Mouse (Mus musculus): ENCODE data around the gene Ank3. TPM values are rescaled to one million over a fixed set of nuclear protein-coding genes. Genes with fewer than 3 reads are reported as not detected.

Gene Ank3
- polyA plus RNA-seq, 1 experiment from 2014 or later = 13.4 TPM

DNA sequence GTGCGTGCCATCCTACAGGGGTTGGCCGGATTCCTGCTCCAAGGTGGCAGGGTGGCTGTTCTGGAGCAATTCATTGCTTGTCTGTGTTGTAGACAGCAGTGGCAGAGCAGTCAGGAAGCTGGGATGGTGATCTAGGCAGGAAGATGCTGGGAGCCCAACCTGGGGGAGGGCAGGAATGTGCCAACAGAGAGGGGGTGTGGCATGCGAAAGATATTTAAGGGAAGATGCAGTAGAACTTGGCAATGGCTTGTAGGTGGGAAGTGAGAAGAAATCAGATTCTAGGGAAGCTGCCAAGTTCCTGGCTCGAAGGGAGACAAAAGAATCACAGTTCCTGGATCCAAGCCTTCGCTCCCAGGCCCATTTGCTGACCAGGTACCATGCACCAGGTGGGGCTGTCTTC, 312.2 kb downstream of the Ank3 start:
- no peak for ATAC-seq (replicated peaks; ENCODE audit: low FRiP score)
- Histone ChIP-seq H3K4me1 (replicated peaks; ENCODE audit: control insufficient read depth, insufficient read depth, low read length) (no peaks in the 10 kb centered on the region), H3K9me3 (ENCODE audit: control insufficient read depth, low read length) (no peaks in the 10 kb centered on the region), H3K36me3 (ENCODE audit: control insufficient read depth, insufficient read depth, low read length) (no peaks in the 10 kb centered on the region), H3K4me3 (ENCODE audit: low read depth, low read length) (no peak overlapping the region), H3K27me3 (replicated peaks; ENCODE audit: control insufficient read depth, insufficient read depth, low read length) (peaks cover 4% of the 10 kb centered on the region; the same call in 1 of the 2 replicates), H3K27ac (ENCODE audit: low read depth, low read length) (no peak overlapping the region), H3K9ac (ENCODE audit: low read depth, low read length) (no peak overlapping the region), H3K4me2 (no peak overlapping the region)
- DNase-seq (ENCODE audit: low spot score) = no peak
- 83% methylated on average over 5 of the region's 5 CpGs for WGBS

GRCm38 (mm10) chr10:69716907-69717306, 318.3 kb downstream of the Ank3 start:
- Histone ChIP-seq H3K27me3 (replicated peaks; ENCODE audit: control insufficient read depth, insufficient read depth, low read length) (no peaks in the 10 kb centered on the region), H3K9me3 (ENCODE audit: control insufficient read depth, low read length) (no peaks in the 10 kb centered on the region), H3K27ac (ENCODE audit: low read depth, low read length) (no peak overlapping the region), H3K36me3 (ENCODE audit: control insufficient read depth, insufficient read depth, low read length) (no peaks in the 10 kb centered on the region), H3K4me1 (replicated peaks; ENCODE audit: control insufficient read depth, insufficient read depth, low read length) (no peaks in the 10 kb centered on the region), H3K9ac (ENCODE audit: low read depth, low read length) (no peak overlapping the region), H3K4me2 (no peak overlapping the region), H3K4me3 (ENCODE audit: low read depth, low read length) (no peak overlapping the region)
- ATAC-seq (replicated peaks; ENCODE audit: low FRiP score) (no peak), DNase-seq (ENCODE audit: low spot score) (no peak)
- 62% methylated on average over 4 of the region's 4 CpGs for WGBS

GRCm38 (mm10) chr10:69719421-69719820, 320.8 kb downstream of the Ank3 start:
- H3K36me3 ChIP-seq (ENCODE audit: control insufficient read depth, insufficient read depth, low read length) = no peaks in the 10 kb centered on the region
- no peak overlapping the region for H3K4me2 ChIP-seq
- H3K4me1 ChIP-seq (replicated peaks; ENCODE audit: control insufficient read depth, insufficient read depth, low read length) = no peaks in the 10 kb centered on the region
- no peak overlapping the region for H3K27ac ChIP-seq (ENCODE audit: low read depth, low read length)
- no peak overlapping the region for H3K9ac ChIP-seq (ENCODE audit: low read depth, low read length)
- WGBS = 78% methylated on average over 5 of the region's 5 CpGs
- no peak for ATAC-seq (replicated peaks; ENCODE audit: low FRiP score)
- H3K27me3 ChIP-seq (replicated peaks; ENCODE audit: control insufficient read depth, insufficient read depth, low read length) = no peaks in the 10 kb centered on the region
- no peaks in the 10 kb centered on the region for H3K9me3 ChIP-seq (ENCODE audit: control insufficient read depth, low read length)
- no peak for DNase-seq (ENCODE audit: low spot score)
- no peak overlapping the region for H3K4me3 ChIP-seq (ENCODE audit: low read depth, low read length)

- H3K9ac ChIP-seq (ENCODE audit: low read depth, low read length) = no peak overlapping the region
- no peak overlapping the region for H3K27ac ChIP-seq (ENCODE audit: low read depth, low read length)
- no peak overlapping the region for H3K4me3 ChIP-seq (ENCODE audit: low read depth, low read length)
- H3K27me3 ChIP-seq (replicated peaks; ENCODE audit: control insufficient read depth, insufficient read depth, low read length) = no peaks in the 10 kb centered on the region
- no peak overlapping the region for H3K4me2 ChIP-seq
- H3K36me3 ChIP-seq (ENCODE audit: control insufficient read depth, insufficient read depth, low read length) = no peaks in the 10 kb centered on the region
- no peaks in the 10 kb centered on the region for H3K4me1 ChIP-seq (replicated peaks; ENCODE audit: control insufficient read depth, insufficient read depth, low read length)
- no peak for ATAC-seq (replicated peaks; ENCODE audit: low FRiP score)
- 79% methylated on average over 12 of the region's 12 CpGs for WGBS
- DNase-seq (ENCODE audit: low spot score) = no peak
- no peaks in the 10 kb centered on the region for H3K9me3 ChIP-seq (ENCODE audit: control insufficient read depth, low read length)
Measured at GRCm38 (mm10) chr10:69719901-69720415, 321.4 kb downstream of the Ank3 start.

DNA sequence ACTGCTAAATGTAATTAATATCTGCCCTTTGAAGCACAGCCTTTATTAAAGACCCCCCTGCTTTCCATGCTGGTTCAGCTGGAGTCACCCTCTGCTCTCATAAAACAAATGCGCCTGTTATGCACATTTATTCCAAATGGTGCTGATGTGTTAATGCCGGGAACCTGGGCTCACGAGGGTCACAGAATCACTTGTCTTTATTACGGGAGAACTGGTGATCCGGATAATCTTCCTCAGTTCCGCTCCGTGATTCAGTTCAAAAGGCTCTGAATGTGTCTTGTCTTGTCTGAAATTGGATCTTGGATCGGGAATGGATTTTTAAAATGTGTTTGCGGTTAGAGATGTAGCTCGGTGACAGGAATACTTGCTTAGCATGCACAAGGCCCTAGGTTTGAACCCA, 321.9 kb downstream of the Ank3 start:
- H3K27me3 ChIP-seq (replicated peaks; ENCODE audit: control insufficient read depth, insufficient read depth, low read length) = no peaks in the 10 kb centered on the region
- DNase-seq (ENCODE audit: low spot score) (no peak), ATAC-seq (replicated peaks; ENCODE audit: low FRiP score) (no peak)
- 83% methylated on average over 10 of the region's 10 CpGs for WGBS
- H3K36me3 ChIP-seq (ENCODE audit: control insufficient read depth, insufficient read depth, low read length) = no peaks in the 10 kb centered on the region
- H3K27ac ChIP-seq (ENCODE audit: low read depth, low read length) = no peak overlapping the region
- no peak overlapping the region for H3K4me3 ChIP-seq (ENCODE audit: low read depth, low read length)
- H3K4me2 ChIP-seq = no peak overlapping the region
- H3K9me3 ChIP-seq (ENCODE audit: control insufficient read depth, low read length) = no peaks in the 10 kb centered on the region
- H3K9ac ChIP-seq (ENCODE audit: low read depth, low read length) = no peak overlapping the region
- H3K4me1 ChIP-seq (replicated peaks; ENCODE audit: control insufficient read depth, insufficient read depth, low read length) = no peaks in the 10 kb centered on the region

DNA sequence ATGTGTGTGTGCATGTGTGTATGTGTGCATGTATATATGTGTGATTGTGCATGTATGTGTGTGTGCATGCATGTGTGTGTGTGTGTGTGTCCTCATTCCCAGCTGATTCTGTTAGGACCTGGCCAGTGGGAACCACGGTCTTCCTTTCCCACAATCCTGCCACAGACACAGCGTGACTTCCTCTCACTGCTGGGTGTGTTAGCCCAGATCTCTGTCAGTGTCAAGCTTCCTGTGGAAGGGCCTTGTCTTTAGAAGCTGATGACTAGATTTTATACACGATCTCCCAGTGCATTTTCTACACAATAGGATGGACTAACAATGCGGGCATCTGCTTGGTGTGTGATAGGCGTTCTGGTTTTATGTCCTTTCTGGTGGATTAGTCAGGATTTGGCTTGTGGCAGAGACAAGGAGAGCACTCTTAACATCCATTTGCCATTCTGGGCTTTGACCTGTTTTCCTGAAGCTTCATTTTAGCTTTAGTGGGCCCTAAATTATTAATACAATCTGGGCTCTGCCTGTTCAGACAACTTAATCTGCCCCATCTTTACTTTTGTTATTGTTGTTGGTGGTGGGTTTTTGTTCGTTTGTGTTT, 322.4 kb downstream of the Ank3 start:
- Histone ChIP-seq H3K9me3 (ENCODE audit: control insufficient read depth, low read length) (no peaks in the 10 kb centered on the region), H3K27ac (ENCODE audit: low read depth, low read length) (no peak overlapping the region), H3K27me3 (replicated peaks; ENCODE audit: control insufficient read depth, insufficient read depth, low read length) (no peaks in the 10 kb centered on the region), H3K4me1 (replicated peaks; ENCODE audit: control insufficient read depth, insufficient read depth, low read length) (no peaks in the 10 kb centered on the region), H3K4me2 (no peak overlapping the region), H3K4me3 (ENCODE audit: low read depth, low read length) (no peak overlapping the region), H3K36me3 (ENCODE audit: control insufficient read depth, insufficient read depth, low read length) (no peaks in the 10 kb centered on the region), H3K9ac (ENCODE audit: low read depth, low read length) (no peak overlapping the region)
- ATAC-seq (replicated peaks; ENCODE audit: low FRiP score) (no peak), DNase-seq (ENCODE audit: low spot score) (no peak)
- whole genome bisulfite sequencing = 63% methylated on average over 6 of the region's 6 CpGs

DNA sequence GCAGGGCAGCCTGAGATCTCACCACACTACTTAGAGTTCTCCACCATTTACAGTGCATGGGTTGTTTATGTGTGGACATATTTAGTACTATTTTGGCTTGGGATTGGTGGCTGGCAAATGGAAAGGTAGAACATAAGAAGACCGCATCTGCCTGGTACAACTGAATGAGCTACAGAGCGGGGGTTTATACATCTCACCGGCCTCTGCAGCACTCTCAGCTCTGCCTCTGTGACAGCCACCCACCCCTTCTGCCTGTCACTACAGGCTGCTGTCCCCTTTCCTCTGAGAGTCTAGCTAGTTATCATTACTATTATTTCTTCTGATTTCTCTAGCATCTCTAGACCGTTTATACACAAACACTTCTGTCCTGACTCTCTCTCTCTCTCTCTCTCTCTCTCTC, 325.6 kb downstream of the Ank3 start:
- Histone ChIP-seq H3K27me3 (replicated peaks; ENCODE audit: control insufficient read depth, insufficient read depth, low read length) (no peaks in the 10 kb centered on the region), H3K4me1 (replicated peaks; ENCODE audit: control insufficient read depth, insufficient read depth, low read length) (no peaks in the 10 kb centered on the region), H3K27ac (ENCODE audit: low read depth, low read length) (no peak overlapping the region), H3K36me3 (ENCODE audit: control insufficient read depth, insufficient read depth, low read length) (no peaks in the 10 kb centered on the region), H3K9ac (ENCODE audit: low read depth, low read length) (no peak overlapping the region), H3K4me2 (no peak overlapping the region), H3K9me3 (ENCODE audit: control insufficient read depth, low read length) (no peaks in the 10 kb centered on the region), H3K4me3 (ENCODE audit: low read depth, low read length) (no peak overlapping the region)
- DNase-seq (ENCODE audit: low spot score) = no peak
- no peak for ATAC-seq (replicated peaks; ENCODE audit: low FRiP score)
- 88% methylated on average over 4 of the region's 4 CpGs for WGBS

DNA sequence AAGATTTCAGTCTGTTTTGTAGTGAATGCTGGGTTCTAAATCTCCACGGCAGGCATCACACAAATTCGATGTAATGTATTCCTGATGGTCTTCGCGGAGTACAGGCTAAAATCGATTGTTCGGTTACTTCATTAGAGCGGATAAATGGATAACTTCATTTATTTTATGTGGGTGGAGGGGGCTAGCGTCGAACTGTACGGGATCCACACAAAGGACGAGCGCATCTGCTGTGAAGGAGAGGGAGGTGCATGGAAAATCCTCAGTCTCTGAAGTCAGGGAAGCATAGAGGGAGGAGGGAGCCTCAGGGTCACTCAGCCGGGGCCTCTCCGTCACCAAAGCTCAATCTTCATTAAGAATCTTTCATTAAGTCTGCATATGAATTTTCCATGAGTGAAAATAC, 326.5 kb downstream of the Ank3 start:
- no peaks in the 10 kb centered on the region for H3K27me3 ChIP-seq (replicated peaks; ENCODE audit: control insufficient read depth, insufficient read depth, low read length)
- DNase-seq (ENCODE audit: low spot score) (no peak), ATAC-seq (replicated peaks; ENCODE audit: low FRiP score) (no peak)
- H3K4me3 ChIP-seq (ENCODE audit: low read depth, low read length) = no peak overlapping the region
- H3K9me3 ChIP-seq (ENCODE audit: control insufficient read depth, low read length) = no peaks in the 10 kb centered on the region
- H3K4me1 ChIP-seq (replicated peaks; ENCODE audit: control insufficient read depth, insufficient read depth, low read length) = no peaks in the 10 kb centered on the region
- no peak overlapping the region for H3K27ac ChIP-seq (ENCODE audit: low read depth, low read length)
- H3K36me3 ChIP-seq (ENCODE audit: control insufficient read depth, insufficient read depth, low read length) = no peaks in the 10 kb centered on the region
- WGBS = 84% methylated on average over 14 of the region's 14 CpGs
- H3K9ac ChIP-seq (ENCODE audit: low read depth, low read length) = no peak overlapping the region
- H3K4me2 ChIP-seq = no peak overlapping the region

GRCm38 (mm10) chr10:69726265-69726664, 327.7 kb downstream of the Ank3 start:
- DNase-seq (ENCODE audit: low spot score) = no peak
- no peaks in the 10 kb centered on the region for H3K4me1 ChIP-seq (replicated peaks; ENCODE audit: control insufficient read depth, insufficient read depth, low read length)
- H3K4me2 ChIP-seq = no peak overlapping the region
- H3K36me3 ChIP-seq (ENCODE audit: control insufficient read depth, insufficient read depth, low read length) = no peaks in the 10 kb centered on the region
- H3K9me3 ChIP-seq (ENCODE audit: control insufficient read depth, low read length) = no peaks in the 10 kb centered on the region
- H3K9ac ChIP-seq (ENCODE audit: low read depth, low read length) = no peak overlapping the region
- ATAC-seq (replicated peaks; ENCODE audit: low FRiP score) = no peak
- H3K27me3 ChIP-seq (replicated peaks; ENCODE audit: control insufficient read depth, insufficient read depth, low read length) = no peaks in the 10 kb centered on the region
- WGBS = 80% methylated on average over 2 of the region's 2 CpGs
- H3K27ac ChIP-seq (ENCODE audit: low read depth, low read length) = no peak overlapping the region
- H3K4me3 ChIP-seq (ENCODE audit: low read depth, low read length) = no peak overlapping the region

Data from liver, embryonic 11.5 days (tissue).